Mouse (Mus musculus) stomach, postnatal 0 days (tissue): Measurements from ENCODE around the gene Chm. TPM values are rescaled to one million over a fixed set of nuclear protein-coding genes. Genes with fewer than 3 reads are reported as not detected.

Source experiments
- ATAC-seq: fragments of 200-750 bp; cut with Nextera tagmentation; 2 replicates; pipeline ENCODE4 v1.8.0; 2017; ENCODE audit not compliant: low FRiP score, low TSS enrichment
- DNase-seq: peaks from one replicate; pipeline ENCODE4 v3.0.0-alpha.2; 2016; ENCODE audit warnings: low spot score
- H3K27ac ChIP-seq: fragments of 300-500 bp; sonication (generic); replicated peaks from 2 replicates; pipeline ENCODE4 v1.5.1; 2014; ENCODE audit warnings: mild to moderate bottlenecking, control low read depth
- H3K27me3 ChIP-seq: fragments of 300-500 bp; sonication (generic); 2 replicates; pipeline ENCODE4 v1.6.1; 2014; ENCODE audit warnings: low read length; ENCODE audit not compliant: control insufficient read depth, insufficient read depth
- H3K36me3 ChIP-seq: fragments of 300-500 bp; sonication (generic); 2 replicates; pipeline ENCODE4 v1.6.1; 2014; ENCODE audit warnings: low read length, mixed read lengths; ENCODE audit not compliant: control insufficient read depth, insufficient read depth
- H3K4me1 ChIP-seq: fragments of 300-500 bp; sonication (generic); replicated peaks from 2 replicates; pipeline ENCODE4 v1.6.1; 2014; ENCODE audit warnings: antibody characterized with exemption; ENCODE audit not compliant: control insufficient read depth, insufficient read depth
- H3K4me2 ChIP-seq: fragments of 300-500 bp; sonication (generic); replicated peaks from 2 replicates; pipeline ENCODE4 v1.6.1; 2014; ENCODE audit warnings: low read depth, mild to moderate bottlenecking, control low read depth, moderate library complexity
- H3K4me3 ChIP-seq: fragments of 300-500 bp; sonication (generic); 2 replicates; pipeline ENCODE4 v1.5.1; 2014; ENCODE audit warnings: low read depth, low read length, control low read depth
- H3K9ac ChIP-seq: fragments of 300-500 bp; sonication (generic); 2 replicates; pipeline ENCODE4 v1.6.1; 2014; ENCODE audit warnings: mild to moderate bottlenecking, low read length, control low read depth, mixed read lengths
- H3K9me3 ChIP-seq: fragments of 300-500 bp; sonication (generic); 2 replicates; pipeline ENCODE4 v1.6.1; 2016; ENCODE audit warnings: low read length; ENCODE audit not compliant: control insufficient read depth
- CTCF ChIP-seq: IDR thresholded peaks from 2 replicates; pipeline ENCODE4 v1.5.1; 2016; ENCODE audit warnings: antibody characterized with exemption, low read depth, mild to moderate bottlenecking, moderate library complexity
- EP300 ChIP-seq: optimal IDR thresholded peaks from 2 replicates; pipeline ENCODE3; 2016; ENCODE audit warnings: antibody characterized with exemption
- WGBS: fragments of 180-500 bp; shearing (Covaris S2); extraction: QIAGEN DNeasy Blood & Tissue Kit; methylation state at CpG from one replicate; pipeline ENCODE4 v1.1.7; 2014; 5-methylcytosine and 5-hydroxymethylcytosine counted together
- microRNA counts: library from miRNA; unstranded; fragments of <30 nt; microRNA quantifications from one replicate; lab custom pipeline; 2015
- microRNA-seq: library from miRNA; unstranded; fragments of <30 nt; microRNA quantifications from one replicate; pipeline ENCODE4, GENCODE M21; 2016
- polyA plus RNA-seq: library from polyadenylated mRNA; unstranded; fragments of >200 nt; fragmentation: Nextera tagmentation; extraction: Ambion mirVana; gene quantifications from 2 replicates; pipeline ENCODE4 v1.2.1, GENCODE M21; 2015

The Chm gene
- polyA plus RNA-seq, 1 experiment from 2014 or later: 6.1 TPM

DNA sequence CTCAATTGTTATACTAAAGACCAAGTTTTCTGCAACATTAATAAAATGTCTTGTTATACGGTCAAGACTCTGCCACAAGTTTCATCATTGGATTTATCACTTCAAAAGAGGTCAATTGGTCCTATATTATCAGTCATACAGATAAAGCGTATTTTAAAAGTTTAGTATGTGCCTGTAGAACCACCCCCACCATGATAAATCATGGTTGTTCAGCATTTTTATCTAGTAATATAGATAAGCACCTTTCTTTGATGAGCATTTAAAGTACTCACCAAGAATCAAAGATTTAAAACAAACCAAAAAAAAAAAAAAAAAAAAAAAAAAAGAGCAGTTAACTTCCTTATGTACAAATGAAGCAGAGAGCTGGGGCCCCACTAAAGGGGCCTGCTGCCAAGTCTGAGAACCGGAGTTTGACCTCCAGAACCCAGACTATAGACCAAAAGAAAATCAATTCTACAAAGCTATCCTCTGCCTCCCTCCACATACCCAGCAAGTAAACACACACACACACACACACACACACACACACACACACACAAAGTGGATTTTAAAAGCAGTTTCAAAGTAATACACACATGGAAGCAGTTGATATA is 25.0 kb downstream of the Chm start:
- no peaks in the 10 kb centered on the region for H3K9me3 ChIP-seq
- no peaks in the 10 kb centered on the region for H3K4me1 ChIP-seq
- no peak overlapping the region for H3K27ac ChIP-seq
- 45% methylated on average over 3 of the region's 3 CpGs for WGBS
- no peaks in the 10 kb centered on the region for H3K27me3 ChIP-seq
- DNase-seq (peak; percentile 35), ATAC-seq (no peak)
- H3K36me3 ChIP-seq: no peaks in the 10 kb centered on the region
- no peak overlapping the region for H3K4me3 ChIP-seq
- no peak overlapping the region for H3K4me2 ChIP-seq
- no peak overlapping the region for H3K9ac ChIP-seq
- TF ChIP-seq CTCF (no peak), EP300 (no peak)

DNA sequence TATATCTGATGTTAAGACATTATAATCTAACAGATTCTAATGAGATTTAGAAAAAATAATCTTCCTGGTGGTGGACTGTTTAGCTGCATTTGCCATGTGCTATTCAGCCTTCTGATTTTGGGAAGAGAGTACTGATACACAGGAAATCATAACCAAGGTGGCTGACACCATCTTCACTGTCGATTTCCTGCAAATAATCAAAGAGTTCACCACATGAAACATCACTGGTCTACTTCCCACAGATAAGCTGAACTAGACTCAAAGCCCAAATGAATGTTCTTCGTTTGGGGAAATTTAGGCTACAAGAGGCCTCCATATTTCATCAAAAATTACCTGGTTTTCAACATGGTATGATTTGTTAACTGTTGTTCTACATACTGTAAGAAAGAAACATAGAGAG is 101.1 kb downstream of the Chm start:
- H3K27ac ChIP-seq: no peak overlapping the region
- TF ChIP-seq CTCF: no peak
- TF ChIP-seq EP300: no peak
- no peaks in the 10 kb centered on the region for H3K4me1 ChIP-seq
- no peak for ATAC-seq
- H3K9me3 ChIP-seq: no peaks in the 10 kb centered on the region
- H3K4me3 ChIP-seq: no peak overlapping the region
- H3K36me3 ChIP-seq: no peaks in the 10 kb centered on the region
- H3K27me3 ChIP-seq: no peaks in the 10 kb centered on the region
- no peak for DNase-seq
- no peak overlapping the region for H3K9ac ChIP-seq
- no peak overlapping the region for H3K4me2 ChIP-seq
- 73% methylated on average over 2 of the region's 2 CpGs for WGBS

DNA sequence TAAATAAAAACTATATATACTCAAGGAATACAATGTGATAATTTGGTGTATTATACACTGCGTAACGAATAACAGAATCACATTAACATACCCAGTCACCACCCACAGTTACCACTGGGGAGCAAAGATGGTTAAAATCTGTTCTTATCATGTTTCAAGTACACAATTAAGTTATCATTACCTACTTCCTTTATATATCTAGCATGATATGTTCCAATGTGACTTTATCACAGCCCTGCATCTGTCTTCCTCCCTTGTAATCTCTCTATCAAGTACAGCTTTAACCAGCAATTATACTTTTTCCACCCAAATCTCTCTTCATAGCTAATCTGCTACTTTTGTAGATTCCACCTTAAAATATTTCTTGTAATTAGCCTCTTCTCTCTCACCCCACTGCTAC is 109.3 kb downstream of the Chm start:
- WGBS: 100% methylated on average over 2 of the region's 2 CpGs
- H3K4me2 ChIP-seq: no peak overlapping the region
- no peak for ATAC-seq

DNA sequence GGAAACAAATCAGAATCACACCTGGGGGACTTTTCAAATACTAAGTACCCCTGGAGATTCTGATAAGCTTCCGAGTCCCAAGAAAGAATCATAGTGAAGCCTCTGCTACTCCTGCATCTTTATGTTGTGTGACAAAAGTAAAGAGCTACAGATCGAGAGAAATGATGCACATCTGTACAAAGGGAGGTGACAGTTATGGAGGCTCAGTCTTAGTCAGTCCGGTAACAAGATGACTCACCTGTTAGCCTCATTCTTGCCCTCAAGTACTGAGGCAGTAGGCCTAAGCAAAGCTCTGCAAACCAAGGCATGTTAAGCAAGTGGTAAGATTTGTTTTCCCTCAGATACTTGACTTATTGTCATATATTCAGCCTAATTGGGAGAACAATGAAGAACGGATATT is 110.5 kb downstream of the Chm start:
- Histone ChIP-seq H3K4me2 (no peak overlapping the region), H3K4me1 (no peaks in the 10 kb centered on the region), H3K36me3 (no peaks in the 10 kb centered on the region), H3K9me3 (no peaks in the 10 kb centered on the region), H3K4me3 (no peak overlapping the region), H3K27me3 (no peaks in the 10 kb centered on the region), H3K9ac (no peak overlapping the region), H3K27ac (no peak overlapping the region)
- DNase-seq (no peak), ATAC-seq (no peak)
- TF ChIP-seq CTCF (no peak), EP300 (no peak)
- WGBS: 73% methylated on average over 4 of the region's 4 CpGs

More for the DNA sequence above, 109.3 kb downstream of the Chm start:
- H3K9me3 ChIP-seq: no peaks in the 10 kb centered on the region
- no peak overlapping the region for H3K27ac ChIP-seq
- H3K27me3 ChIP-seq: no peaks in the 10 kb centered on the region
- no peak overlapping the region for H3K9ac ChIP-seq
- TF ChIP-seq EP300 (no peak), CTCF (no peak)
- no peak for DNase-seq
- no peak overlapping the region for H3K4me3 ChIP-seq
- H3K4me1 ChIP-seq: no peaks in the 10 kb centered on the region
- H3K36me3 ChIP-seq: no peaks in the 10 kb centered on the region

DNA sequence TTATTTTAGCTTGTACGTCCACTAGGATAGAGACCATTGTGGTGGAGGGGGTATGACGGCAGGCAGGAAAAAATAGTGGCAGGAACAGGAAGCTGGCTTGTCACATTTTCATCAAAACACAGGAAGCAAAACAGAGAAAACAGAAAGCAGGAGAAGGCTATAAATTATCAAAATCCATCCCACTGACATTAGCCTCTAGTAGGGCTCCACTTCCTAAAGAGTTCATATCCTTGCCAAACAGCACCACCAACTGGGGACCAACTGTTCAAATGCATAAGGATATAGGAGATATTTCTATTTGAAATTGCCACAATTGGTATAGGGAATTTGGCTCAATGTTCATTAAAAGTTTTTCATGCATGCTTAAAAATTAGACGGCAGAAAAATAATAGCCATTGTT is 181.7 kb downstream of the Chm start:
- no peak overlapping the region for H3K4me3 ChIP-seq
- no peaks in the 10 kb centered on the region for H3K9me3 ChIP-seq
- no peaks in the 10 kb centered on the region for H3K27me3 ChIP-seq
- H3K36me3 ChIP-seq: no peaks in the 10 kb centered on the region
- H3K4me2 ChIP-seq: no peak overlapping the region
- H3K27ac ChIP-seq: no peak overlapping the region
- H3K4me1 ChIP-seq: no peaks in the 10 kb centered on the region
- 65% methylated on average over 3 of the region's 3 CpGs for WGBS
- DNase-seq (no peak), ATAC-seq (no peak)
- no peak overlapping the region for H3K9ac ChIP-seq
- TF ChIP-seq CTCF: no peak
- no peak for TF ChIP-seq EP300

DNA sequence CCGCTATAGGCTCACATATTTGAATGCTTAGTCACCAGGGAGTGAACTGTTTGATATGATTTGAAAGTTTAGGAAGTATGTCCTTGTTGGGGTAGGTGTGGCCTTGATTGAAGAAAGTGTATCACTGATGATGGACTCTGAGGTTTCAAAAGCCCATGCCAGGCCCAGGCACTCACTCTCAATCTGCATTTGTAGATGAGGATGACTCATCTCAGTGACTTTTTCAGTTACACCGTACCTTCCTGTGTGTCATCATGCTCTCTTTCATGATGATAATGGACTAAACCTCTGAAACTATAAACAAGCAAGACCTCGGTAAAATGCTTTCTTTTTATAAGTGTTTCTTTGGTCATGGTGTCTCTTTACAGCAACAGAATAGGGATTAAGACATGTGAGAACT is 183.1 kb downstream of the Chm start:
- H3K4me2 ChIP-seq: no peak overlapping the region
- DNase-seq (no peak), ATAC-seq (no peak)
- no peak overlapping the region for H3K27ac ChIP-seq
- no peaks in the 10 kb centered on the region for H3K27me3 ChIP-seq
- H3K9ac ChIP-seq: no peak overlapping the region
- no peak overlapping the region for H3K4me3 ChIP-seq
- H3K9me3 ChIP-seq: no peaks in the 10 kb centered on the region
- no peak for TF ChIP-seq EP300
- no peak for TF ChIP-seq CTCF
- no peaks in the 10 kb centered on the region for H3K36me3 ChIP-seq
- 51% methylated on average over 3 of the region's 3 CpGs for WGBS
- H3K4me1 ChIP-seq: no peaks in the 10 kb centered on the region

MicroRNAs within 50 kb of the gene (microRNA counts, 519-probe panel; counts per million panel counts)
- microRNA mmu-miR-361 (lab: Ali Mortazavi, UCI): 3,692 counts per million, percentile 20 among the panel's probes with 10 or more counts

Small RNAs within 50 kb of the gene (microRNA-seq; reads per million reads assigned to microRNA genes)
- gene Mir361: 1,713 reads per million, percentile 77 among the genes with 10 or more reads in this experiment

Other genes starting within 250 kb of the Chm start
- 1.1 and 1.3 TPM in 2 replicates for gene Dach2, start 112.0 kb upstream of the Chm start, polyA plus RNA-seq